7 mouse cellular contexts compared by ENCODE assay signal in genomic region chr19:15035554-15035953, GRCm38 (mm10).
DNase-seq lines count a peak whose midpoint lies in the region; ATAC-seq and TF ChIP-seq lines count a peak whose summit lies in the region.

No protein-coding gene starts in this region.

- ATAC-seq in megakaryocyte progenitor cell, adult 5-6 weeks (replicated peaks; ENCODE audit: poor library complexity) = peak; percentile 83

- no peaks in the 10 kb centered on the region for H3K4me1 ChIP-seq in small intestine, adult 2 months (ENCODE audit: control insufficient read depth, insufficient read depth, insufficient read length, low read length)

- peak; percentile 59 for DNase-seq in ES-CJ7 (ENCODE audit: low read depth, low spot score)
- DNase-seq in adrenal gland, adult 2 months = peak; percentile 54
- DNase-seq in embryo, embryonic 11.5 days (ENCODE audit: low read depth, low spot score) = peak; percentile 58
- peak; percentile 73 for DNase-seq in heart, postnatal 4 days
- DNase-seq in layer of hippocampus, adult 9-11 months = peak; percentile 42

- peak; percentile 99 for TF ChIP-seq CTCF in small intestine, adult 2 months (IDR thresholded peaks at IDR 0.05; ENCODE audit: extremely low read depth, insufficient read length, insufficient replicate concordance, low read depth, low read length)

- no peaks in the 10 kb centered on the region for H3K27me3 ChIP-seq in small intestine, adult 2 months (ENCODE audit: control insufficient read depth, insufficient read depth, low read length)

- no peak overlapping the region for H3K27ac ChIP-seq in small intestine, adult 2 months (ENCODE audit: insufficient read depth, low read depth, low read length)

- H3K36me3 ChIP-seq in small intestine, adult 2 months (ENCODE audit: control insufficient read depth, insufficient read depth, low read length) = no peaks in the 10 kb centered on the region

- WGBS in small intestine, adult 2 months = 5% methylated on average over 3 of the region's 3 CpGs

- no peak for TF ChIP-seq POLR2A in small intestine, adult 2 months (IDR thresholded peaks at IDR 0.05; ENCODE audit: low read depth, low read length)

- H3K4me3 ChIP-seq in small intestine, adult 2 months (ENCODE audit: low read depth, low read length) = no peak overlapping the region
